Mouse (Mus musculus) large intestine, adult 2 months (tissue): ENCODE results near the gene Fgb. TPM values are rescaled to one million over a fixed set of nuclear protein-coding genes. Genes with fewer than 3 reads are reported as not detected.

Experiments
- DNase-seq: peaks from one replicate; pipeline ENCODE4 v3.0.0-alpha.2; 2012; ENCODE audit warnings: low read depth, low spot score
- WGBS: fragments of 180-500 bp; shearing (Covaris S2); methylation state at CpG from one replicate; pipeline ENCODE4 v1.1.7; 2018; 5-methylcytosine and 5-hydroxymethylcytosine counted together
- polyA plus RNA-seq: library from polyadenylated mRNA; depleted of rRNA; stranded (reverse); fragments of >200 nt; gene quantifications from 2 replicates; pipeline ENCODE4 v1.2.3, GENCODE M21; 2012; rRNA removed

The Fgb gene
- polyA plus RNA-seq, 1 experiment = 0.07 TPM

GRCm38 (mm10) chr3:82995368-82995767 is 54.3 kb downstream of the Fgb start:
- peak; percentile 6 for DNase-seq
- WGBS = 4% methylated on average over 24 of the region's 24 CpGs

GRCm38 (mm10) chr3:82992956-82993355 is 56.7 kb downstream of the Fgb start:
- WGBS = 89% methylated on average over 6 of the region's 6 CpGs
- no peak for DNase-seq

GRCm38 (mm10) chr3:82991963-82992362 is 57.7 kb downstream of the Fgb start:
- DNase-seq = no peak
- WGBS = 76% methylated on average over 12 of the region's 12 CpGs

Other genes with a start within 250 kb of the Fgb start
- gene Rbm46, start 173.4 kb downstream of the Fgb start, polyA plus RNA-seq = 0.07 and 0.15 TPM in 2 replicates
- 2.8 and 5.0 TPM in 2 replicates for gene Lrat, start 145.9 kb downstream of the Fgb start, polyA plus RNA-seq
- not detected in 2 replicates for gene Fgg, start 42.1 kb downstream of the Fgb start, polyA plus RNA-seq
- gene Fga, start 23.8 kb downstream of the Fgb start, polyA plus RNA-seq = 0.02 and 0.04 TPM in 2 replicates
- gene Plrg1, start 5.7 kb upstream of the Fgb start, polyA plus RNA-seq = 33.4 and 34.6 TPM in 2 replicates
- 0.01 and 0.07 TPM in 2 replicates for gene Dchs2, start 78.1 kb upstream of the Fgb start, polyA plus RNA-seq